Mouse (Mus musculus): ENCODE data around the gene Chdh. TPM values are rescaled to one million over a fixed set of nuclear protein-coding genes. Genes with fewer than 3 reads are reported as not detected.

Gene Chdh
- polyA plus RNA-seq, 1 experiment from 2014 or later = 0.66 TPM

GRCm38 (mm10) chr14:30068566-30068965, 59.7 kb downstream of the Chdh start:
- ATAC-seq = no peak
- no peak overlapping the region for H3K27ac ChIP-seq (ENCODE audit: low read length)
- H3K27me3 ChIP-seq (replicated peaks; ENCODE audit: control insufficient read depth, insufficient read depth, low read length) = no peaks in the 10 kb centered on the region
- 68% methylated on average over 3 of the region's 3 CpGs for WGBS
- no peaks in the 10 kb centered on the region for H3K9me3 ChIP-seq (ENCODE audit: control insufficient read depth, low read length)
- H3K4me1 ChIP-seq (replicated peaks; ENCODE audit: control insufficient read depth, insufficient read depth, low read length) = no peaks in the 10 kb centered on the region
- no peak overlapping the region for H3K9ac ChIP-seq (replicated peaks; ENCODE audit: low read depth, low read length)
- no peaks in the 10 kb centered on the region for H3K36me3 ChIP-seq (ENCODE audit: control insufficient read depth, insufficient read depth)
- H3K4me2 ChIP-seq (ENCODE audit: low read length) = no peak overlapping the region
- H3K4me3 ChIP-seq (replicated peaks; ENCODE audit: low read length) = no peak overlapping the region

DNA sequence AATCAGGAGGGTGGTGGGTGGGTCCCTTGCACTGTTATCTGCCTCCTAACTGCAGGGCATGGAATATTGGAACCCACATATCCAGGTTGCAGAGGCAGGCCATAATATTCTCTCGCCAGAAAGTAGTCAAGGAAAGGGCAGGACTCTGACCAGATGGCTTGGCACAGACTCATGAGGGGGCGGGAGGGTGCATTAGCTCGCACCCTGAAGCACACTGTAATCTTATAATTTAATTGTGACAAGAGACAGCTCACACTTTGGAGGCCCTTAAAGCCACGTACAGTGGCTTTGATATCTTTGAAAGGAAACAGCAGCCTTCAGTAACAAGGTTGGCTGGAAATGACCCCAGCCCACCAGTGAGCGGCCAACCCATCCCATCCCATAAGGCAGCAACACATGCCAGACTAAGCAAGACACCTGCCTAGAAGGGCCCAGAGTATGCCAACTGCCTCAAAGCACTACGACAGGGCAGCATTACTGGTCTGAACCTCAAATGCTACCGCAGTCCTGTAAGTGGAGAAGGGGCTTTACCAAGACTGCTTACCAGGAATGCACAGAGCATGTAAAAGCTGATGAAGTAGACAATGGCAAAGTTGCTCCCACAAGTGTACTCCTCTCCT, 66.6 kb downstream of the Chdh start:
- 59% methylated on average over 7 of the region's 7 CpGs for WGBS
- ATAC-seq = 0 out of 2 replicates have a peak, but pooled peaks have one; percentile 36
- H3K36me3 ChIP-seq (ENCODE audit: control insufficient read depth, insufficient read depth) = no peaks in the 10 kb centered on the region

DNA sequence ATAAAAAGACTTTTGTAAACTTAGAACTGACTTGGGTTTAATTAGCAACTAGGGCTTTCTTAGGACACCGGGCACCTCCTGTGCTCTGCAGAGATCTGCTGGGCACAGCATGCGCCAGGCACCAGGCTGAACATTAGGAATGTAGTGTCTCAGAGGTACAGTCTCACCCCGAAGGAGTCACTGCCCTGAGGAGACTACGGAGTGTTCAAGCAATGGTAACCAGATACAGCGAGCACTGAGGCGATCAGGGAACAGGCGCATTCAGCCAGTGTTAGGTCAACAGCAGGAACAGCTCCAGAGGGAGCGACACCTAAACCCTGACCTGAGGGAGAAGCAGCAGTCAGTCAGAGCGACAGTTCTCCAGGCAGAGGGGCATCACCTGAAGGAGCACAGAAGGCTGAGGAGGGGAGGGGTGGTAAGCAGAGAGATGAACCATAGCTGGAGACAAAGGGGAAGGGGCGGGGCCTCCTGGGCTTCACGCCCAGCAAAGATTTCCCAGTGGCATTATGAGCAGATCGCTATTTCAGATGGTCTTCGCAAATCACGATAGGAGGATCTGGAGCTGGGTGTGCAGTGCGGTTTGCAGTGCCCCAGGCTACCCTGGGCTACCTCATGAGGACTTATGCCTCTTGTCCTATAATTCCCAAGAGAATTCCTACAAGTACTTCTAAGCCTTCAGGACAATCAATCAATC, 69.4 kb downstream of the Chdh start:
- ATAC-seq = no peak
- Histone ChIP-seq H3K9ac (replicated peaks; ENCODE audit: low read depth, low read length) (no peak overlapping the region), H3K27ac (ENCODE audit: low read length) (no peak overlapping the region), H3K4me3 (replicated peaks; ENCODE audit: low read length) (no peak overlapping the region), H3K4me1 (replicated peaks; ENCODE audit: control insufficient read depth, insufficient read depth, low read length) (peaks cover 5% of the 10 kb centered on the region; the same call in 1 of the 2 replicates), H3K9me3 (ENCODE audit: control insufficient read depth, low read length) (0 out of 2 replicates have a peak, but pooled peaks cover 3% of the 10 kb centered on the region), H3K27me3 (replicated peaks; ENCODE audit: control insufficient read depth, insufficient read depth, low read length) (no peaks in the 10 kb centered on the region), H3K4me2 (ENCODE audit: low read length) (no peak overlapping the region), H3K36me3 (ENCODE audit: control insufficient read depth, insufficient read depth) (0 out of 2 replicates have a peak, but pooled peaks cover 3% of the 10 kb centered on the region)
- 83% methylated on average over 15 of the region's 15 CpGs for WGBS

More for the DNA sequence above, 66.6 kb downstream of the Chdh start:
- no peak overlapping the region for H3K4me3 ChIP-seq (replicated peaks; ENCODE audit: low read length)
- no peaks in the 10 kb centered on the region for H3K9me3 ChIP-seq (ENCODE audit: control insufficient read depth, low read length)
- H3K27ac ChIP-seq (ENCODE audit: low read length) = 0 out of 2 replicates have a peak overlapping the region, but pooled peaks have one; percentile 4
- no peak overlapping the region for H3K4me2 ChIP-seq (ENCODE audit: low read length)
- no peaks in the 10 kb centered on the region for H3K27me3 ChIP-seq (replicated peaks; ENCODE audit: control insufficient read depth, insufficient read depth, low read length)
- no peak overlapping the region for H3K9ac ChIP-seq (replicated peaks; ENCODE audit: low read depth, low read length)
- H3K4me1 ChIP-seq (replicated peaks; ENCODE audit: control insufficient read depth, insufficient read depth, low read length) = peaks cover 5% of the 10 kb centered on the region; the same call in 1 of the 2 replicates

DNA sequence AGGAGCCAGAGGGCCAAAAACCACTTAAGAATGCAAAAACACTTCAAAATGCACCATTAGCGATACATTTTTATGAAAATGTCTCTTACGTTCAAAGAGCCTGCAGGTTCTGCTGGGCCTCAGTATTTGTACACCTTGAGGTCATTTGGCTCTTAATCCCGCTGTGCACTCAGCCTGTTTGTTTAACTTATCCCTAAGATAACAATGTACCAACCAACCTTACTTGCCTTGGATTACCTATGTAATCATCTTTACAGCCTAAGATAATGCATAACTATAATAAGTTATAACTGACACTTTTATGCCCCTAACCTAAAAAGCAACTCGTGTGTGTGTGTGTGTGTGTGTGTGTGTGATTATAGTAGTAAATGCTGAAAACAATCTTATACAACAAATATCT, 70.9 kb downstream of the Chdh start:
- H3K4me2 ChIP-seq (ENCODE audit: low read length) = no peak overlapping the region
- 0 out of 2 replicates have a peak, but pooled peaks cover 3% of the 10 kb centered on the region for H3K9me3 ChIP-seq (ENCODE audit: control insufficient read depth, low read length)
- no peak overlapping the region for H3K4me3 ChIP-seq (replicated peaks; ENCODE audit: low read length)
- H3K4me1 ChIP-seq (replicated peaks; ENCODE audit: control insufficient read depth, insufficient read depth, low read length) = peaks cover 5% of the 10 kb centered on the region; the same call in 1 of the 2 replicates
- WGBS = 90% methylated on average over 4 of the region's 4 CpGs
- no peak overlapping the region for H3K9ac ChIP-seq (replicated peaks; ENCODE audit: low read depth, low read length)
- H3K27me3 ChIP-seq (replicated peaks; ENCODE audit: control insufficient read depth, insufficient read depth, low read length) = no peaks in the 10 kb centered on the region
- no peak for ATAC-seq
- H3K36me3 ChIP-seq (ENCODE audit: control insufficient read depth, insufficient read depth) = 0 out of 2 replicates have a peak, but pooled peaks cover 3% of the 10 kb centered on the region
- H3K27ac ChIP-seq (ENCODE audit: low read length) = no peak overlapping the region

Small RNA genes lying within 50 kb of the gene (microRNA-seq; reads per million reads assigned to microRNA genes)
- not detected for gene Mir6947

Other genes starting within 250 kb of the Chdh start
- 413 and 432 TPM in 2 replicates for gene Selenok, start 40.7 kb upstream of the Chdh start, polyA plus RNA-seq (2015; fragmentation: Nextera tagmentation; extraction: Ambion mirVana)
- gene Actr8, start 30.7 kb upstream of the Chdh start, polyA plus RNA-seq (2015; fragmentation: Nextera tagmentation; extraction: Ambion mirVana) = 92.0 and 92.8 TPM in 2 replicates
- 1.3 and 2.2 TPM in 2 replicates for gene Il17rb, start 127 bp upstream of the Chdh start, polyA plus RNA-seq (2015; fragmentation: Nextera tagmentation; extraction: Ambion mirVana)